Mouse (Mus musculus): ENCODE measurements at regions not wholly inside any gene's neighbourhood (a gene's known extent, or its start where the extent isn't known, plus 50 kb on each side); places are given as distances from the start of the nearest gene placed in this dataset.

- Histone ChIP-seq H3K27ac (ENCODE audit: insufficient read depth, low read depth, low read length) (no peak overlapping the region), H3K4me1 (ENCODE audit: control insufficient read depth, insufficient read depth, low read length) (no peaks in the 10 kb centered on the region), H3K4me3 (ENCODE audit: insufficient read depth, low read length) (no peak overlapping the region)
- TF ChIP-seq POLR2A (IDR thresholded peaks at IDR 0.05; ENCODE audit: borderline replicate concordance, low read depth, low read length) (no peak), CTCF (IDR thresholded peaks at IDR 0.05; ENCODE audit: low read depth, low read length) (no peak)
Measured at GRCm38 (mm10) chr2:137357181-137357738, 240.8 kb upstream of the Jag1 start.

DNA sequence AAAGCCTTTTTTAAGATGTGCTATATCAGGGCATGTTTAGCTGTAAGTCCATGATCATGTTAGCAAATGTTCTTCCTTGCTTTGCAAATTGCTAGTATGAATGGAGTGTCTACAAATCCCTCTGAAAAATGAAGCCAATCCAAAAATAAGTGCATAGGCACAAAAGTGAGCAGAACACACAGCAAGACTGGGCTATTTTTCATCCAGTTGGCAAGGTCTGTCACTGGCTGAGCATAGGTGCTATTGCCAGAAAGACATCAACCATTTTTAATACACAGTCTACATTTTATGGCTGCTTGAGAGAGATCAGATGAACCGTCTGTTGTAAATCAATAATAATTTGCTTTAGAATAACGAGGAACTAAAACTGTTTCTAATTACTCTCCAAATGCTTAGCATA is 227.3 kb upstream of the Jag1 start:
- Histone ChIP-seq H3K27ac (ENCODE audit: insufficient read depth, low read depth, low read length) (no peak overlapping the region), H3K4me1 (ENCODE audit: control insufficient read depth, insufficient read depth, low read length) (no peaks in the 10 kb centered on the region), H3K4me3 (ENCODE audit: insufficient read depth, low read length) (no peak overlapping the region)
- TF ChIP-seq CTCF (IDR thresholded peaks at IDR 0.05; ENCODE audit: low read depth, low read length) = no peak
- TF ChIP-seq POLR2A (IDR thresholded peaks at IDR 0.05; ENCODE audit: borderline replicate concordance, low read depth, low read length) = no peak

DNA sequence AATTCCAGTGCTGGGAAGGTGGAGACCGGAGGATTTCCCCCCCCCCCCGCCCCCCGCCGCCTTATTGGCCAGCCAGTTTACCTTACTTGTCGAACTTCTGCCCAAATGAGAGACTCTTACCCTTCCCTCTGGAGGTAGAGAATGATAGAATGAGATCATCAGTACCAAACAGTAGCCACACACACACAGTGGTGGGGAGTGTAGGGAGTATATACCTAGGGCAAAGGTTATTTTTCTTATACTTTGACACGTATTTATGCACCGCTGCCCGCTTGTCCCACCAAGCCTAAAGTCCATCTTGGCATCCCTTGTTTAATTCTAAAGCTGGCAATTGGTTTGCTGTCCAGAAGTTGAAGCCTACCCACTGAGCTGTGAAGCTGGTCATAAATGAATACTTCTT is 213.6 kb upstream of the Jag1 start:
- TF ChIP-seq CTCF (IDR thresholded peaks at IDR 0.05; ENCODE audit: low read depth, low read length) (no peak), POLR2A (IDR thresholded peaks at IDR 0.05; ENCODE audit: borderline replicate concordance, low read depth, low read length) (no peak)
- no peaks in the 10 kb centered on the region for H3K4me1 ChIP-seq (ENCODE audit: control insufficient read depth, insufficient read depth, low read length)
- no peak overlapping the region for H3K27ac ChIP-seq (ENCODE audit: insufficient read depth, low read depth, low read length)
- H3K4me3 ChIP-seq (ENCODE audit: insufficient read depth, low read length) = no peak overlapping the region

- Histone ChIP-seq H3K4me3 (ENCODE audit: insufficient read depth, low read length) (no peak overlapping the region), H3K4me1 (ENCODE audit: control insufficient read depth, insufficient read depth, low read length) (no peaks in the 10 kb centered on the region), H3K27ac (ENCODE audit: insufficient read depth, low read depth, low read length) (no peak overlapping the region)
- TF ChIP-seq POLR2A (IDR thresholded peaks at IDR 0.05; ENCODE audit: borderline replicate concordance, low read depth, low read length) (no peak), CTCF (IDR thresholded peaks at IDR 0.05; ENCODE audit: low read depth, low read length) (no peak)
Measured at GRCm38 (mm10) chr2:137323445-137323844, 207.0 kb upstream of the Jag1 start.

GRCm38 (mm10) chr2:137310511-137310910 is 194.1 kb upstream of the Jag1 start:
- Histone ChIP-seq H3K27ac (ENCODE audit: insufficient read depth, low read depth, low read length) (no peak overlapping the region), H3K4me3 (ENCODE audit: insufficient read depth, low read length) (no peak overlapping the region), H3K4me1 (ENCODE audit: control insufficient read depth, insufficient read depth, low read length) (no peaks in the 10 kb centered on the region)
- TF ChIP-seq POLR2A (IDR thresholded peaks at IDR 0.05; ENCODE audit: borderline replicate concordance, low read depth, low read length) (no peak), CTCF (IDR thresholded peaks at IDR 0.05; ENCODE audit: low read depth, low read length) (no peak)

- Histone ChIP-seq H3K4me3 (ENCODE audit: insufficient read depth, low read length) (no peak overlapping the region), H3K27ac (ENCODE audit: insufficient read depth, low read depth, low read length) (no peak overlapping the region), H3K4me1 (ENCODE audit: control insufficient read depth, insufficient read depth, low read length) (no peaks in the 10 kb centered on the region)
- TF ChIP-seq POLR2A (IDR thresholded peaks at IDR 0.05; ENCODE audit: borderline replicate concordance, low read depth, low read length) (no peak), CTCF (IDR thresholded peaks at IDR 0.05; ENCODE audit: low read depth, low read length) (no peak)
Measured at GRCm38 (mm10) chr2:137308116-137308515, 191.7 kb upstream of the Jag1 start.

DNA sequence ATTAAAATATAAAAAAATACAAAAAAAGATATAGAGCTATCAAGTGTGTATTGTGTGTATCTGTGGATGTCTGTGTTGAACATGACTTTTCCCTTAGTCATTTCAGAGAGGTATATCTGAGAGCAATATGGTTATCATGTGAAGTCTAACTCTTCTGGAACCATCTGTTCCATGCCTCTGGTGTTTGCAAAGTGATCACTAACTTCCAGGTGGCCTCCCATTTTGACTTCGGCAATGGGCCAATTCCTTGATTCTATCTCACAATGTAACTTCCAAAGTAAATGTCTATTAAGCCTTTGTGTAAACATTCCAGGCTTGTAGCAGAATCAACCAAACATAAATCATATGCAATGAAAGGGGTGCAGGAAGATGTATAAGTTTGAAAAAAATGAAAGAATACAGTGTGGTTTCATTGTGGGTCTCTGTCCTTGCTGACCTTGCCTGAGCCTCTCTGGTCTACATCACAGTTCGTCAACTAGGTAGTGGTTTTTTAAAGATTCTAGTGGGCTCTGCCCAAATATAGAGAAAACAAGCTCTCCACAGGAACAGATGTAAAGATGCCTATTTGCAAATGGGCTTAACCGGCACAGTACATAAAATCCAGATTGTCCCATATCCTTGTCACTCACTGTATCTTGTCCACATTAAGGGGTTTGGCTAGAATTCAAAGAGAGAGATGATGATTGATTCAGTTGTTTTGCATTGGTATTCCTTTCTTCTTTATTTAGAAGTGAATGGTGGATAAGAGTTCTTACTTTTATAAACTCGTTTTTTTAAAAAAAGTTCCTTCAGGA is 185.2 kb upstream of the Jag1 start:
- no peak for TF ChIP-seq POLR2A (IDR thresholded peaks at IDR 0.05; ENCODE audit: borderline replicate concordance, low read depth, low read length)
- no peak for TF ChIP-seq CTCF (IDR thresholded peaks at IDR 0.05; ENCODE audit: low read depth, low read length)
- H3K4me1 ChIP-seq (ENCODE audit: control insufficient read depth, insufficient read depth, low read length) = no peaks in the 10 kb centered on the region
- H3K4me3 ChIP-seq (ENCODE audit: insufficient read depth, low read length) = no peak overlapping the region
- no peak overlapping the region for H3K27ac ChIP-seq (ENCODE audit: insufficient read depth, low read depth, low read length)

DNA sequence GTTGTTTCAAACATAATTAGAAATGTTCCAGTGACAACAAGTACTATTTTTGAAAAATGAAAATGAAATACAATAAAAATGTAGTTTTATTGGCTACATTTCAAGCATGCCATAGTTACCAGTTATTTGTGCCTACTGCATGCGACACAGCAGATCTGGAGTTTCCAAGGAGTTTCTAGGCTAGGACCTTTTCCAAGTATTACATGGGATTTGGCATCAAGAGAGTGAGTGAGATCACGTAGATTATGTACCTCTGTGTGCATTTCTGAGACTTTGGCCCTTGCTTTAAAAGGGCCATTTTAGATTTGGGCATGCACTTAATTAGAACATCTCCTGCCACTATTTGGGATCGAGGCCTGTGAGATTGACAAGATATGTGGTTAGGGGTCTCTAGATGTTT is 172.8 kb upstream of the Jag1 start:
- no peaks in the 10 kb centered on the region for H3K4me1 ChIP-seq (ENCODE audit: control insufficient read depth, insufficient read depth, low read length)
- no peak overlapping the region for H3K27ac ChIP-seq (ENCODE audit: insufficient read depth, low read depth, low read length)
- no peak for TF ChIP-seq POLR2A (IDR thresholded peaks at IDR 0.05; ENCODE audit: borderline replicate concordance, low read depth, low read length)
- TF ChIP-seq CTCF (IDR thresholded peaks at IDR 0.05; ENCODE audit: low read depth, low read length) = no peak
- H3K4me3 ChIP-seq (ENCODE audit: insufficient read depth, low read length) = no peak overlapping the region

GRCm38 (mm10) chr2:137271575-137272180 is 155.2 kb upstream of the Jag1 start:
- no peak for TF ChIP-seq POLR2A (IDR thresholded peaks at IDR 0.05; ENCODE audit: borderline replicate concordance, low read depth, low read length)
- no peak for TF ChIP-seq CTCF (IDR thresholded peaks at IDR 0.05; ENCODE audit: low read depth, low read length)
- Histone ChIP-seq H3K27ac (ENCODE audit: insufficient read depth, low read depth, low read length) (no peak overlapping the region), H3K4me3 (ENCODE audit: insufficient read depth, low read length) (no peak overlapping the region), H3K4me1 (ENCODE audit: control insufficient read depth, insufficient read depth, low read length) (no peaks in the 10 kb centered on the region)

- H3K4me1 ChIP-seq (ENCODE audit: control insufficient read depth, insufficient read depth, low read length) = no peaks in the 10 kb centered on the region
- H3K27ac ChIP-seq (ENCODE audit: insufficient read depth, low read depth, low read length) = no peak overlapping the region
- H3K4me3 ChIP-seq (ENCODE audit: insufficient read depth, low read length) = no peak overlapping the region
- TF ChIP-seq CTCF (IDR thresholded peaks at IDR 0.05; ENCODE audit: low read depth, low read length) = no peak
- TF ChIP-seq POLR2A (IDR thresholded peaks at IDR 0.05; ENCODE audit: borderline replicate concordance, low read depth, low read length) = no peak
Measured at GRCm38 (mm10) chr2:137262911-137263310, 146.5 kb upstream of the Jag1 start.
